Mouse (Mus musculus): ENCODE measurements around the gene Eepd1.

DNA sequence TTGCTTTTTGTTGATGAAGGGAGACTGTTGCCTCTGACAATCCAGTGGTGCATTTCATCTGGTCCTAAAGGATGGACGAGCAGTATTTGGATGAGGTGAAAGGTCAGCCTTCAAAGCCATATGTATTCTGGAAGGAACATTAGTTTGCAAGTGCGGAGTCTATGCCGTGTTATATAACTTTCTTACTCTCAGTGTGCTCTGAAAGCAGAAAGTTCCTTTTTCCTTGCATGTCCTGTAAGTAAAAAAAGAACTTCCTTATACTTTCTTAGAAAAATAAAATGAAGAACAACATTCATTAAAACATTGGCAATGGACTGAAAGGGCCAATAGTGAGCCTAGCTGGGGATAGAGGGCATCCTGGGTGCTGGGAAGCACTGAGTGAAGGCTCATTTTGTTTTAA lies 50.8 kb downstream of the Eepd1 start:
- TF ChIP-seq ZKSCAN1 (IDR thresholded peaks at IDR 0.05; ENCODE audit: low read depth, low read length) = no peak
- no peak for TF ChIP-seq MAX (IDR thresholded peaks at IDR 0.05; ENCODE audit: low read length)
- TF ChIP-seq CTCF (IDR thresholded peaks at IDR 0.05 in 2 of 3, conservative IDR thresholded peaks at IDR 0.05 in 1 of 3; ENCODE audit: control insufficient read depth in 1 of 3, insufficient read depth in 1 of 3, low read depth in 2 of 3, low read length in 3 of 3, poor library complexity in 1 of 3, severe bottlenecking in 1 of 3) = no peak
- no peak for TF ChIP-seq NRF1 (IDR thresholded peaks at IDR 0.05; ENCODE audit: insufficient read depth, low read depth, low read length, poor library complexity, severe bottlenecking)
- no peak for TF ChIP-seq MYC (IDR thresholded peaks at IDR 0.05; ENCODE audit: low read depth, low read length)
- TF ChIP-seq GATA1 (IDR thresholded peaks at IDR 0.05; ENCODE audit: low read depth, low read length) = no peak
- no peak for TF ChIP-seq POLR2A (IDR thresholded peaks at IDR 0.05; ENCODE audit: control insufficient read depth in 1 of 2, insufficient read depth in 1 of 2, low read depth in 1 of 2, low read length in 2 of 2, poor library complexity in 1 of 2)
- no peak for TF ChIP-seq USF2 (IDR thresholded peaks at IDR 0.05; ENCODE audit: borderline replicate concordance in 1 of 2, insufficient read depth in 1 of 2, low read depth in 1 of 2, low read length in 2 of 2)
